Mouse (Mus musculus): ENCODE results near the gene Ushbp1.

GRCm38 (mm10) chr8:71388267-71388666 lies 7.3 kb downstream of the Ushbp1 start:
- TF ChIP-seq CTCF (IDR thresholded peaks at IDR 0.05; ENCODE audit: insufficient read depth, low read length): no peak
- no peak for TF ChIP-seq POLR2A (IDR thresholded peaks at IDR 0.05; ENCODE audit: borderline replicate concordance, extremely low read depth, low read depth, low read length)

Data from lung, adult 2 months (tissue).